Mouse (Mus musculus): ENCODE measurements around the gene Neu1. TPM values are rescaled to one million over a fixed set of nuclear protein-coding genes. Genes with fewer than 3 reads are reported as not detected.
A peak's percentile ranks its signal among the peaks of the same experiment; 100 is the strongest.
"Not testable (repeated sequence)": the region's sequence is repeated elsewhere in the genome, so short reads cannot be mapped to it uniquely, and the experiment has no call there.

Neu1 gene
- polyA plus RNA-seq, 1 experiment from 2014 or later, result 18.9 TPM

- no peak overlapping the region for H3K9ac ChIP-seq (ENCODE audit: low read length)
- H3K4me2 ChIP-seq (replicated peaks; ENCODE audit: low read depth), result no peak overlapping the region
- no peak for DNase-seq (ENCODE audit: low spot score)
- TF ChIP-seq EP300 (optimal IDR thresholded peaks at IDR 0.05), result no peak
- TF ChIP-seq CTCF (IDR thresholded peaks at IDR 0.05; ENCODE audit: low read depth), result no peak
- no peak overlapping the region for H3K4me3 ChIP-seq (ENCODE audit: low read depth, low read length)
- H3K9me3 ChIP-seq (ENCODE audit: control insufficient read depth, low read length), result no peaks in the 10 kb centered on the region
- whole genome bisulfite sequencing, result 86% methylated on average over 5 of the region's 5 CpGs
- H3K36me3 ChIP-seq (ENCODE audit: control insufficient read depth, insufficient read depth, low read length), result 0 out of 2 replicates have a peak, but pooled peaks cover 7% of the 10 kb centered on the region
- ATAC-seq (ENCODE audit: low FRiP score, low TSS enrichment), result no peak
- no peak overlapping the region for H3K27ac ChIP-seq (replicated peaks)
- H3K4me1 ChIP-seq (replicated peaks; ENCODE audit: control insufficient read depth, insufficient read depth), result peaks cover 5% of the 10 kb centered on the region; the same call in 1 of the 2 replicates
- H3K27me3 ChIP-seq (ENCODE audit: control insufficient read depth, insufficient read depth, low read length), result no peaks in the 10 kb centered on the region
Observed at GRCm38 (mm10) chr17:34946486-34947140, 15.6 kb downstream of the Neu1 start.

- ATAC-seq (ENCODE audit: low FRiP score, low TSS enrichment) (no peak), DNase-seq (ENCODE audit: low spot score) (peak; percentile 56)
- TF ChIP-seq EP300 (optimal IDR thresholded peaks at IDR 0.05) (no peak), CTCF (IDR thresholded peaks at IDR 0.05; ENCODE audit: low read depth) (peak; percentile 70)
- Histone ChIP-seq H3K36me3 (ENCODE audit: control insufficient read depth, insufficient read depth, low read length) (0 out of 2 replicates have a peak, but pooled peaks cover 7% of the 10 kb centered on the region), H3K9ac (ENCODE audit: low read length) (no peak overlapping the region), H3K27ac (replicated peaks) (no peak overlapping the region), H3K4me3 (ENCODE audit: low read depth, low read length) (no peak overlapping the region), H3K27me3 (ENCODE audit: control insufficient read depth, insufficient read depth, low read length) (no peaks in the 10 kb centered on the region), H3K9me3 (ENCODE audit: control insufficient read depth, low read length) (no peaks in the 10 kb centered on the region), H3K4me2 (replicated peaks; ENCODE audit: low read depth) (no peak overlapping the region), H3K4me1 (replicated peaks; ENCODE audit: control insufficient read depth, insufficient read depth) (peaks cover 5% of the 10 kb centered on the region; the same call in 1 of the 2 replicates)
- 15% methylated on average over 8 of the region's 8 CpGs for WGBS
Observed at GRCm38 (mm10) chr17:34947606-34948005, 16.6 kb downstream of the Neu1 start.

GRCm38 (mm10) chr17:34948721-34949552 lies 17.9 kb downstream of the Neu1 start:
- 58% methylated on average over 9 of the region's 9 CpGs for WGBS
- H3K9me3 ChIP-seq (ENCODE audit: control insufficient read depth, low read length); H3K27me3 ChIP-seq (ENCODE audit: control insufficient read depth, insufficient read depth, low read length); ATAC-seq (ENCODE audit: low FRiP score, low TSS enrichment); H3K4me2 ChIP-seq (replicated peaks; ENCODE audit: low read depth); DNase-seq (ENCODE audit: low spot score); H3K4me1 ChIP-seq (replicated peaks; ENCODE audit: control insufficient read depth, insufficient read depth); H3K27ac ChIP-seq (replicated peaks); H3K36me3 ChIP-seq (ENCODE audit: control insufficient read depth, insufficient read depth, low read length); H3K4me3 ChIP-seq (ENCODE audit: low read depth, low read length); H3K9ac ChIP-seq (ENCODE audit: low read length): not testable (repeated sequence)

GRCm38 (mm10) chr17:34949553-34949969 lies 18.5 kb downstream of the Neu1 start:
- Histone ChIP-seq H3K9me3 (ENCODE audit: control insufficient read depth, low read length) (no peaks in the 10 kb centered on the region), H3K9ac (ENCODE audit: low read length) (no peak overlapping the region), H3K36me3 (ENCODE audit: control insufficient read depth, insufficient read depth, low read length) (0 out of 2 replicates have a peak, but pooled peaks cover 7% of the 10 kb centered on the region), H3K4me1 (replicated peaks; ENCODE audit: control insufficient read depth, insufficient read depth) (peaks cover 5% of the 10 kb centered on the region; the same call in 1 of the 2 replicates), H3K4me3 (ENCODE audit: low read depth, low read length) (no peak overlapping the region), H3K4me2 (replicated peaks; ENCODE audit: low read depth) (no peak overlapping the region), H3K27me3 (ENCODE audit: control insufficient read depth, insufficient read depth, low read length) (no peaks in the 10 kb centered on the region), H3K27ac (replicated peaks) (no peak overlapping the region)
- 32% methylated on average over 4 of the region's 4 CpGs for whole genome bisulfite sequencing
- DNase-seq (ENCODE audit: low spot score) (no peak), ATAC-seq (ENCODE audit: low FRiP score, low TSS enrichment) (no peak)
- no peak for TF ChIP-seq EP300 (optimal IDR thresholded peaks at IDR 0.05)
- no peak for TF ChIP-seq CTCF (IDR thresholded peaks at IDR 0.05; ENCODE audit: low read depth)

GRCm38 (mm10) chr17:34950514-34951455 lies 19.7 kb downstream of the Neu1 start:
- H3K36me3 ChIP-seq (ENCODE audit: control insufficient read depth, insufficient read depth, low read length), result 0 out of 2 replicates have a peak, but pooled peaks cover 7% of the 10 kb centered on the region
- 25% methylated on average over 10 of the region's 10 CpGs for WGBS
- H3K4me3 ChIP-seq (ENCODE audit: low read depth, low read length), result peak overlapping the region; percentile 74
- H3K27me3 ChIP-seq (ENCODE audit: control insufficient read depth, insufficient read depth, low read length), result no peaks in the 10 kb centered on the region
- H3K9me3 ChIP-seq (ENCODE audit: control insufficient read depth, low read length), result no peaks in the 10 kb centered on the region
- DNase-seq (ENCODE audit: low spot score) (no peak), ATAC-seq (ENCODE audit: low FRiP score, low TSS enrichment) (no peak)
- peak overlapping the region; percentile 64 for H3K4me2 ChIP-seq (replicated peaks; ENCODE audit: low read depth)
- peaks cover 5% of the 10 kb centered on the region; the same call in 1 of the 2 replicates for H3K4me1 ChIP-seq (replicated peaks; ENCODE audit: control insufficient read depth, insufficient read depth)
- peak overlapping the region; percentile 83 for H3K9ac ChIP-seq (ENCODE audit: low read length)
- H3K27ac ChIP-seq (replicated peaks), result peak overlapping the region; percentile 4; the same call in 1 of the 2 replicates
- TF ChIP-seq CTCF (IDR thresholded peaks at IDR 0.05; ENCODE audit: low read depth) (peak; percentile 48), EP300 (optimal IDR thresholded peaks at IDR 0.05) (no peak)
